Mouse (Mus musculus) midbrain, embryonic 11.5 days (tissue): ENCODE measurements around the gene Ece1. TPM values are rescaled to one million over a fixed set of nuclear protein-coding genes. Genes with fewer than 3 reads are reported as not detected.

Experiments used
- ATAC-seq: fragments of 200-750 bp; cut with Nextera tagmentation; 2 replicates; pipeline ENCODE4 v1.8.0; 2017; ENCODE audit warnings: moderate TSS enrichment, moderate library complexity; ENCODE audit not compliant: low FRiP score
- DNase-seq: peaks from one replicate; pipeline ENCODE4 v3.0.0; 2015; ENCODE audit warnings: low spot score; ENCODE audit errors: missing footprints
- H3K27ac ChIP-seq: fragments of 300-500 bp; sonication (generic); 2 replicates; pipeline ENCODE4 v1.5.1; 2014; ENCODE audit warnings: low read depth, low read length
- H3K27me3 ChIP-seq: fragments of 300-500 bp; sonication (generic); 2 replicates; pipeline ENCODE4 v1.6.1; 2014; ENCODE audit warnings: mild to moderate bottlenecking, low read length, moderate library complexity, mixed read lengths; ENCODE audit not compliant: control insufficient read depth, insufficient read depth
- H3K36me3 ChIP-seq: fragments of 300-500 bp; sonication (generic); 2 replicates; pipeline ENCODE4 v1.6.1; 2014; ENCODE audit warnings: mild to moderate bottlenecking, low read length, moderate library complexity, mixed read lengths; ENCODE audit not compliant: control insufficient read depth, insufficient read depth
- H3K4me1 ChIP-seq: fragments of 300-500 bp; sonication (generic); 2 replicates; pipeline ENCODE4 v1.6.1; 2014; ENCODE audit warnings: low read length; ENCODE audit not compliant: control insufficient read depth, insufficient read depth
- H3K4me2 ChIP-seq: fragments of 300-500 bp; sonication (generic); 2 replicates; pipeline ENCODE4 v1.6.1; 2014; ENCODE audit warnings: mild to moderate bottlenecking, moderate library complexity
- H3K4me3 ChIP-seq: fragments of 300-500 bp; sonication (generic); 2 replicates; pipeline ENCODE4 v1.5.1; 2014; ENCODE audit warnings: low read depth, low read length
- H3K9ac ChIP-seq: fragments of 300-500 bp; sonication (generic); 2 replicates; pipeline ENCODE4 v1.6.1; 2014; ENCODE audit warnings: low read length
- H3K9me3 ChIP-seq: fragments of 300-500 bp; sonication (generic); 2 replicates; pipeline ENCODE4 v1.6.1; 2016; ENCODE audit warnings: low read length; ENCODE audit not compliant: control insufficient read depth
- WGBS: fragments of 180-500 bp; shearing (Covaris S2); extraction: QIAGEN DNeasy Blood & Tissue Kit; methylation state at CpG from one replicate; pipeline ENCODE4 v1.1.7; 2014; 5-methylcytosine and 5-hydroxymethylcytosine counted together
- polyA plus RNA-seq: library from polyadenylated mRNA; unstranded; fragments of >200 nt; fragmentation: Nextera tagmentation; extraction: Ambion mirVana; gene quantifications from 2 replicates; pipeline ENCODE4 v1.2.1, GENCODE M21; 2014

The Ece1 gene
- polyA plus RNA-seq, 1 experiment from 2014 or later: 26.6 TPM

DNA sequence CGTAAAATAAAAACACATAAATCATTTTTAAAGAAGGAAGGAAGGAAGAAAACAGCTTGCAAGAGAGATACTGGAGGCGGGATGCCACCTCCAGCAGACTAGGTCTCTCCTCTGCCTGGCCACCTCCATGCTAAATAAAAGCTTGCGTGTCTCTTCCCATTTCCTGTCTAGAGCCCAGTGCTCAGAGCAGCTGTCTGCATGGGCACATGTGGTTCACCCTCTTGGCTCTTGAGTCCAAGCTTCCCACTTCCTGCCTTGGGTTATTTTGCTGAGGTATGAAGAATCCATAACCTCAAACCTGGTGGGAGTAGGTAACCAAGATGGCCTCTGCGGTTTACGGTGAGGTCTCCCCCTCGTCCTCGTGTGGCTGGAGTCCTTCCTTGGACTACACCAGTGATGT, 36.5 kb downstream of the Ece1 start:
- Histone ChIP-seq H3K4me3 (no peak overlapping the region), H3K4me2 (no peak overlapping the region), H3K9me3 (no peaks in the 10 kb centered on the region), H3K27ac (no peak overlapping the region), H3K36me3 (no peaks in the 10 kb centered on the region), H3K4me1 (peaks cover 24% of the 10 kb centered on the region), H3K27me3 (no peaks in the 10 kb centered on the region), H3K9ac (no peak overlapping the region)
- ATAC-seq (no peak), DNase-seq (no peak)
- WGBS: 83% methylated on average over 7 of the region's 7 CpGs

DNA sequence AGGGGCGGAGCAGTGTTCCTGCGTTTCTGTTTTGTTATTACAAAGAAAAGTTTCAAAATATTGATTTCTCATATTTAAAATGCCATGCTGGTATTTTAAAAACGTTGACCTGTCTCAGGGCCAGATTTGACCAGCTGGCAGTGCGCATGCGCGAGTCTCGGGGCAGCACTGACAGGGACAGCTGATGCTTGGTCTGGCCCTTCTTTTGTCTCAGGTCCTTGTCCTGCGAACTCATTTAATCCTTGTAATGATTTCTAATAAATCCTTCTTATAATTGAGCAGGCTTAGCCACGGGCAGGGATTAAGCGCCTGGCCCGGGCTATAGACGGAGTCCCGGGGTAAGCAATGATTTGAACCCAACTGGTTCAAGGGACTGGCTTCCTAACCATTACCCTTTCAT, 40.2 kb downstream of the Ece1 start:
- no peak overlapping the region for H3K27ac ChIP-seq
- H3K4me1 ChIP-seq: peaks cover 11% of the 10 kb centered on the region
- H3K9me3 ChIP-seq: no peaks in the 10 kb centered on the region
- no peak overlapping the region for H3K4me3 ChIP-seq
- no peaks in the 10 kb centered on the region for H3K36me3 ChIP-seq
- H3K4me2 ChIP-seq: no peak overlapping the region
- DNase-seq (no peak), ATAC-seq (no peak)
- 44% methylated on average over 13 of the region's 13 CpGs for WGBS
- no peaks in the 10 kb centered on the region for H3K27me3 ChIP-seq
- H3K9ac ChIP-seq: no peak overlapping the region

DNA sequence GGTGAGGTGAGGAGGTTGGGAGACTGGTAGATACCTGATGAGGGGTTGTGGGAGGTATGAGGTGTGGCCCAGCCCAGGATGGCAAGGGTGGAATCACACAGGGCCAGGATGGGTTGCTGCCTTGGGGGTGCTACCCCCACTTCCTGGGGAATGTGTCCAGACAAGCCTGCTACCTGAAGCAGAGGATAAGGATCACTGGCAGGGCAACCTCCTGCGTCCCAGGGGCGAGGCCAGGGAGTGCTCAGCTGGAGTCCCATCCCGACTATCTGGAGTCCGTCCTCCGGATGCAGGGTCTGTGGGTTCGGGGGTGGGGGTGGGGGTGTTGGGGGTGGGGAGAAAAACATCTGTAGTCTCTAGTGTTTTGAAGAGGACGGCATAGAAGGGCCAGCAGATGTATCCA, 40.8 kb downstream of the Ece1 start:
- H3K4me2 ChIP-seq: no peak overlapping the region

GRCm38 (mm10) chr4:137904956-137905551, 43.0 kb downstream of the Ece1 start:
- Histone ChIP-seq H3K4me1 (peaks cover 5% of the 10 kb centered on the region; the same call in 1 of the 2 replicates), H3K4me3 (no peak overlapping the region), H3K36me3 (no peaks in the 10 kb centered on the region), H3K27me3 (no peaks in the 10 kb centered on the region), H3K27ac (no peak overlapping the region), H3K4me2 (no peak overlapping the region), H3K9me3 (no peaks in the 10 kb centered on the region), H3K9ac (no peak overlapping the region)
- ATAC-seq (no peak), DNase-seq (no peak)
- 79% methylated on average over 13 of the region's 13 CpGs for WGBS

More for the DNA sequence above, 40.8 kb downstream of the Ece1 start:
- DNase-seq (no peak), ATAC-seq (no peak)
- Histone ChIP-seq H3K36me3 (no peaks in the 10 kb centered on the region), H3K9ac (no peak overlapping the region), H3K4me1 (peaks cover 7% of the 10 kb centered on the region), H3K27me3 (no peaks in the 10 kb centered on the region), H3K27ac (no peak overlapping the region), H3K9me3 (no peaks in the 10 kb centered on the region), H3K4me3 (no peak overlapping the region)
- WGBS: 65% methylated on average over 7 of the region's 7 CpGs

DNA sequence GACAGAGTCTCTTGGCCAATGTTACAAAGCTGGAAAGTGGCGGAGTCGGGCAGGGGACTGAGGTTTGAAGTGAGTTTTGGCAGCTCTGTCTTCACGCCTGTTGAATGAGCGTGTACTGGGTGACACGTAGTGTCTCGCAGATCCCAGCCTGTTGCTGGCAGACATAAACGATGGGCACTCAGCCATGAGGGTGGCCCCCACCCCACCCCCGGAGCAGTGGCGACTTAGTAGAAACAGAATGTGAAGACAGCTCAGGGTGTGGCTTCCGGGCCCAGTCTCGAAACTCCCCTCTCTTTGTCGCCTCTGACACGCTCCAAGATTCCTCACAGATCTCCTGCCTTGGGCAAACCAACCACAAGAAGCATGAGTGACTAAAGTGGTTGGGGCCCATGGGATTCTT, 45.9 kb downstream of the Ece1 start:
- no peak overlapping the region for H3K9ac ChIP-seq
- ATAC-seq: no peak
- H3K9me3 ChIP-seq: no peaks in the 10 kb centered on the region
- H3K4me2 ChIP-seq: no peak overlapping the region
- H3K4me3 ChIP-seq: no peak overlapping the region
- peaks cover 2% of the 10 kb centered on the region; the same call in 1 of the 2 replicates for H3K4me1 ChIP-seq
- WGBS: 82% methylated on average over 13 of the region's 13 CpGs
- no peak overlapping the region for H3K27ac ChIP-seq
- no peaks in the 10 kb centered on the region for H3K36me3 ChIP-seq
- no peak for DNase-seq
- H3K27me3 ChIP-seq: no peaks in the 10 kb centered on the region

DNA sequence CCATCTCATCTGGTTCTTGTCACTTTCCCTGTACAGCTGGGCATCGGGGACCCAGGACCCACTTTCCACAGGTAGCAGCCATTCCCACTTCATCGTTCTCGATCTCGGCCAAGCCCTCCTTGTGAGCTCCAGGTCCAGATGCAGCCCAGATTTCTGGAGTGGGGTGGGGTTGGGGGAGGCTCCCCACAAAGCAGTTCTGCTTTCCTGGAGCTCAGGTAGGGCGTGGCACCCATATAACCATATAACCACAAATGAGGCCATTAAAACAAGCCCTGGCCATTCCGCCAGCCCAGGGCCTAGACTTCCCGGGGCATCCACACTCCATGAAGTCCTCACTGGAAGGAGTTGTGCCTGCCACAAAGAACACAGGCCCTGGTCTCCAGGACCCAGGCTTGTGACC, 46.5 kb downstream of the Ece1 start:
- H3K9ac ChIP-seq: no peak overlapping the region
- H3K9me3 ChIP-seq: no peaks in the 10 kb centered on the region
- no peaks in the 10 kb centered on the region for H3K36me3 ChIP-seq
- H3K27ac ChIP-seq: no peak overlapping the region
- ATAC-seq (no peak), DNase-seq (no peak)
- H3K4me1 ChIP-seq: peaks cover 7% of the 10 kb centered on the region
- H3K4me2 ChIP-seq: no peak overlapping the region
- H3K4me3 ChIP-seq: no peak overlapping the region
- 93% methylated on average over 7 of the region's 7 CpGs for WGBS
- no peaks in the 10 kb centered on the region for H3K27me3 ChIP-seq

DNA sequence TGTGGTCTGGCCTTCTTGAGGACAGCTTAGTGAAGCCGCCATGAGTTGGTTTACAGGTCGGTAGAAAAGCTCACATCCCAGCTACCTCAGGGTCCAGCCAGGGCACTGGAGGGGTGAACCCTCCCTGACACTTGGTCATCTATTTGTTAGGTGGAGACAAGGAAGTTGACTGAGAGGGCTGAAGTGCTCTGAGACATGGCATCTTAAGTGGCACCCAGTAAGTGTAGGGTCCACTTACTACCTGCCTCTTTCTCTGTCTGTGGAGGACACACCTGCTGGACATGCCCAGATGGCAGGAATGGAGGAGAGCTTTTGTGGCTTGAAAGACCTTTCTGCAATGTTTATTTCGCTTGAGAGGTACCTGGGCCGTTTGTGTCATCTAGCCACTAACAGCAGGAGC, 46.9 kb downstream of the Ece1 start:
- Histone ChIP-seq H3K4me3 (no peak overlapping the region), H3K27me3 (peaks cover 2% of the 10 kb centered on the region; the same call in 1 of the 2 replicates), H3K4me2 (no peak overlapping the region), H3K4me1 (peaks cover 11% of the 10 kb centered on the region), H3K36me3 (no peaks in the 10 kb centered on the region), H3K27ac (no peak overlapping the region), H3K9me3 (no peaks in the 10 kb centered on the region), H3K9ac (no peak overlapping the region)
- WGBS: 79% methylated on average over 4 of the region's 4 CpGs
- ATAC-seq (no peak), DNase-seq (no peak)

DNA sequence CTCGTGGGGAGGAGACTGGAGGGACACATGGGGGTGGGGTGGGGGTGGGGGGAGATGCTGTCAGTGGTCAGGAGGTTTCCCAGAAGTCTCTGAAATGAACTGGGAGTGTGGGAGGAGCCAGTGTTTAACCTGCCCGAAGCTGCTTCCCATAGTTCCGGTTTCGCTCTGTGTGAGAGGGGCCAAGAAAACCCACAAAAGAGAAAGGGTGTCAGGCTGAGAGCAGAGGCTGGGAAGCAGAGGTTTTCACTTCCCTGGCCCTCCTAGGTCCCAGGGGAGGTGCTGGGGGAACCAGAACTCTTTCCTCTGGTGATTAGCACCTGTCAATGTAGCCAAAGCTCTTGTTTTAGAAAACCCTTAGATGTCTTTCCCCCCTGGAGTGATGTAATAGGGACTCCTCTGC, 47.4 kb downstream of the Ece1 start:
- no peaks in the 10 kb centered on the region for H3K9me3 ChIP-seq
- WGBS: 64% methylated on average over 4 of the region's 4 CpGs
- ATAC-seq (no peak), DNase-seq (no peak)
- peaks cover 11% of the 10 kb centered on the region for H3K4me1 ChIP-seq
- no peak overlapping the region for H3K4me3 ChIP-seq
- no peaks in the 10 kb centered on the region for H3K36me3 ChIP-seq
- H3K27me3 ChIP-seq: peaks cover 2% of the 10 kb centered on the region
- H3K4me2 ChIP-seq: no peak overlapping the region
- no peak overlapping the region for H3K9ac ChIP-seq
- no peak overlapping the region for H3K27ac ChIP-seq

GRCm38 (mm10) chr4:137910382-137911009, 48.5 kb downstream of the Ece1 start:
- no peak overlapping the region for H3K9ac ChIP-seq
- no peak overlapping the region for H3K27ac ChIP-seq
- H3K9me3 ChIP-seq: no peaks in the 10 kb centered on the region
- WGBS: 92% methylated on average over 5 of the region's 5 CpGs
- DNase-seq: no peak
- H3K4me2 ChIP-seq: no peak overlapping the region
- no peak overlapping the region for H3K4me3 ChIP-seq
- H3K27me3 ChIP-seq: peaks cover 2% of the 10 kb centered on the region
- peaks cover 11% of the 10 kb centered on the region for H3K4me1 ChIP-seq
- H3K36me3 ChIP-seq: no peaks in the 10 kb centered on the region
- ATAC-seq: no peak
